In the genomic region with DNA sequence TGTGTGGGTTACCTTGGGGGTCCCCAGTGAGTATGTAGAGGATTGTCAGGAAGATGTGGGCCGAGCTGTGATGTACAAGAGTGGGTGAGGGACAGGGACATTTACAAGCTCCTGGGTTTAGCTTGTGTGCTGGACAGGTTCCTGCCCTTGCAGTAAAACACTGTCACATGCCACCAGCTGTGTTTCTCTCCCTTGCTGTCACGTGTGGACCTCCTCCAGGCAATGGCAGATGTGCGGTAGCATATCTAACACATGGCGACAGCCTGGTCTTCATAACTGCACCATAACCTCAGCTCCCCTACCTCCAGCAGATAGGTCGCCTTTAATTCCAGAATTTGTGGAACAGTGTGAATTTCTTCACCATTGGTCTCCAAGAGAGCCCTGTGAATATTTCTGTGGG, we compare ENCODE assay signal across 16 mouse cellular contexts.
DNase-seq lines count a peak whose midpoint lies in the region; ATAC-seq and TF ChIP-seq lines count a peak whose summit lies in the region.
"Had no signal": no experiment of that assay in that cellular context is flagged by ENCODE, and none has a peak within 500 bp of the region (broad histone marks: within the 10 kb centered on the region; RNA-seq: fewer than 3 reads in every experiment).

No protein-coding gene starts in this region.

- peak overlapping the region; percentile 62 for H3K27ac ChIP-seq in left cerebral cortex, adult 2 months
- H3K27ac ChIP-seq in midbrain, embryonic 12.5 days (replicated peaks): peak overlapping the region; percentile 66
- H3K27ac ChIP-seq: embryonic facial prominence, embryonic 15.5 days; limb, embryonic 13.5 days had no signal

- H3K9me3 ChIP-seq in midbrain, embryonic 12.5 days: no peaks in the 10 kb centered on the region
- H3K9me3 ChIP-seq: embryonic facial prominence, embryonic 15.5 days; limb, embryonic 13.5 days had no signal

- H3K9ac ChIP-seq in midbrain, embryonic 12.5 days (replicated peaks): no peak overlapping the region
- H3K9ac ChIP-seq: embryonic facial prominence, embryonic 15.5 days; hindbrain, embryonic 14.5 days; limb, embryonic 13.5 days had no signal

- no peaks in the 10 kb centered on the region for H3K36me3 ChIP-seq in midbrain, embryonic 12.5 days
- H3K36me3 ChIP-seq: embryonic facial prominence, embryonic 15.5 days; limb, embryonic 13.5 days had no signal

- H3K4me3 ChIP-seq in left cerebral cortex, adult 2 months: no peak overlapping the region
- H3K4me3 ChIP-seq in midbrain, embryonic 12.5 days: no peak overlapping the region
- H3K4me3 ChIP-seq: embryonic facial prominence, embryonic 15.5 days; limb, embryonic 13.5 days had no signal

- WGBS in midbrain, embryonic 12.5 days: 78% methylated on average over 5 of the region's 5 CpGs

- H3K4me1 ChIP-seq in midbrain, embryonic 12.5 days: peaks cover 3% of the 10 kb centered on the region; the same call in 1 of the 2 replicates
- H3K4me1 ChIP-seq: embryonic facial prominence, embryonic 15.5 days; limb, embryonic 13.5 days had no signal

- no peak overlapping the region for H3K4me2 ChIP-seq in midbrain, embryonic 12.5 days (replicated peaks)
- H3K4me2 ChIP-seq: embryonic facial prominence, embryonic 15.5 days; hindbrain, embryonic 14.5 days; limb, embryonic 13.5 days had no signal

- ATAC-seq in midbrain, embryonic 12.5 days (ENCODE audit: low FRiP score, low read depth): no peak
- ATAC-seq: CD4-positive, CD25-positive, alpha-beta regulatory T cell, adult 4 months had no signal

- DNase-seq in left cerebral cortex, adult 2 months (ENCODE audit: extremely low spot score in 1 of 2, low spot score in 2 of 2): no peak
- no peak for DNase-seq in left cerebral cortex, postnatal 4 days
- DNase-seq in c-Kit-negative CD71-positive TER-119-positive erythroid progenitor cells, embryonic 14.5 days (ENCODE audit: low read depth, low spot score): peak; percentile 17
- peak; percentile 24 for DNase-seq in c-Kit-positive CD71-positive TER-119-positive erythroid progenitor cells, embryonic 14.5 days (ENCODE audit: low spot score)
- DNase-seq in adrenal gland, adult 2 months: no peak
- no peak for DNase-seq in layer of hippocampus, postnatal 36 days
- DNase-seq: cerebellum, adult 2 months; gastrocnemius, postnatal 25 days; kidney, adult 11 months; kidney, postnatal 4 days; right cerebral cortex, postnatal 14 days had no signal

- intact Hi-C loops in left cerebral cortex, adult 2 months (cut with DNase I): no loop called here
- intact Hi-C loops in left cerebral cortex, postnatal 4 days (cut with DNase I): no loop called here

- H3K27me3 ChIP-seq in midbrain, embryonic 12.5 days: 0 out of 2 replicates have a peak, but pooled peaks cover 3% of the 10 kb centered on the region
- H3K27me3 ChIP-seq: embryonic facial prominence, embryonic 15.5 days; limb, embryonic 13.5 days had no signal

- no peak for TF ChIP-seq CTCF in left cerebral cortex, adult 2 months (IDR thresholded peaks at IDR 0.05)

Comparison
In these comparisons a context has a peak if more than half of its experiments do, and no peak if none do; other contexts are left out.
1. DNase-seq: peak in c-Kit-negative CD71-positive TER-119-positive erythroid progenitor cells, embryonic 14.5 days (single experiment) and c-Kit-positive CD71-positive TER-119-positive erythroid progenitor cells, embryonic 14.5 days (single experiment); none in left cerebral cortex, adult 2 months (0 of 2), left cerebral cortex, postnatal 4 days (single experiment), adrenal gland, adult 2 months (single experiment) and layer of hippocampus, postnatal 36 days (0 of 2).